Mouse (Mus musculus): ENCODE data around the gene Mocs2.

Mocs2 gene

DNA sequence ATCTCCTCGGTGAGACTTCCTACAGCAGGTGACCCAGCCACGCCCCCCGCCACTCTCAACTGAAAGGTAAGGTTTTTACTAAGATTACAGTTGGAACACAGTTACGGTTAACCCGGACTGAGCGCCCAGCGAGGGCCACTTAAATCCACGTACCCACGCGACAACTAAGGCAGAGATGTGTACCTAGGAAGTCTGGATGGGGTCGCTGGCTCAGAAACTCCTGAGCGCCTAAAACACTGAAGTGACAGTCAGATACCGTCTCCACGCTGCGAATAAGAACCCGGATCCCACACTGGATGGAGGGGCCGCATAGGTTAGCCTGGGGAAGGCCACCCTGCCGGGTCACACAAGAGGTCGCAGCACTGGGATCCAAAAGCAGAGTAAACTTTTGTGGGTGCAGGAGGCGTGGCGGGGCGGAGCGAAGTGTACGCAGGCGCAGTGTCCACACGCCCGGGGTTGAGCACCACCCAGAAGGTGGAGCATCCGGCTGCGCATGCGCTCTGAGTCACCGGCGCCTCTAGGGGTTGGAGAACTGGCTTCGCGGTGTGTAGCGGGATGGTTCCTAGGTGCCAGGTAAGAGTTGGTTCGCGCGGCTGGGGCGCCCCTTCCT is at the start of gene Mocs2:
Mocs2 (plus strand) TSS at position 486 of the 610 bp plus-strand sequence.
- DNase-seq (ENCODE audit: low spot score) = peak; percentile 69

DNA sequence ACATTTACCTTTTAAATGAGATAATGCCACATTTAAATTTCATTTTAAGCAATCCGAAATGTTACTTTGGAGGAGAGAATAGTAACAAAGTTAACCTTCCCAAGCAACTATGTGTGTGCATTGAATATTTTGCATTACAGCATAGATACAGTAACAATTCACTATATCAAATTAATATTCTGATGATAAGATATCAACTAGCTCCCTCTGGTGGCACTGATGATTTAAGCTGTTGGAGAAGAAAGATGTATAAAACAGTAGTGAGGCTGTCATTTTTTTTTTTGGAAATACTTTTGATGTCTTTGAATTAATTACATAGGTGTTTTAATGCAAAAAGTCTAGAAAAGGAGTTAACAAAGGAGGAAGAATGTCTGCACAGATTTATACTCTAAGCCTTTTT is 26.5 kb upstream of the Mocs2 start:
- peak; percentile 43 for DNase-seq (ENCODE audit: low spot score)

DNA sequence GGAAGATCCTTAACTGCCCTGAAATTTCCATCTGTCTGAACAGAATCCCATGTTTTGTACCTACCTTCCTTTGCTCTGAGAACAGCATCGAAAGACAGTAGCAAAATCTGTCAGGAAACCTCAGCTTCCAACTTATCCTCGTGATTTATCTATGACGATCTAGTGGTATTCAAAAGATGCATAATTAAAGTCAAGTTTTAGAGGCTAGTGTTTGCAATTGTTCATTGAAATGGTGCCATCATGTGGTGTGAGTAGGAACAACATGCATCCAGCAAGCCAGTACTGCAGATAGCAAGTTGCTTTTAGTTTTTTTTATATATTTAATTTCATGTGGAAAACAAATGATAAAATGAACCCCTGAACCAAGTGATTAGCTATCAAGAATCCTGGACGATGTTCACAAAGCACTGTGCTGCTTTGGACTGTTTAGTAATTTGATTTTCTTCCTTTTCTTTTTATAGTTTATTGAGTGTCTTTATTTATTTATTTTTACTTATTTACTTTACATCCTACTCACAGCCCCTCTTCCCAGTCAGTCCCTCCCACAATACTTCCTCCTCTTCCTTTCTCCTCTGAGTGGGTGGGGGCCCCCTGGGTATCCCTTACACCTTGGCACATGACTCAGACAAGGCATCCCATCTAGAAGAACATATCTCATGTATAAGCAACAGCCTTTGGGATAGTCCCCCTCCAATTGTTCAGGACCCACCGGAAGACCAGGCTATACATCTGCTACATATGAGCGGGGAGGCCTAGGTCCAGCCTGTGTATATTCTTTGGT is 24.6 kb upstream of the Mocs2 start:
- DNase-seq (ENCODE audit: low spot score) = peak; percentile 78

DNA sequence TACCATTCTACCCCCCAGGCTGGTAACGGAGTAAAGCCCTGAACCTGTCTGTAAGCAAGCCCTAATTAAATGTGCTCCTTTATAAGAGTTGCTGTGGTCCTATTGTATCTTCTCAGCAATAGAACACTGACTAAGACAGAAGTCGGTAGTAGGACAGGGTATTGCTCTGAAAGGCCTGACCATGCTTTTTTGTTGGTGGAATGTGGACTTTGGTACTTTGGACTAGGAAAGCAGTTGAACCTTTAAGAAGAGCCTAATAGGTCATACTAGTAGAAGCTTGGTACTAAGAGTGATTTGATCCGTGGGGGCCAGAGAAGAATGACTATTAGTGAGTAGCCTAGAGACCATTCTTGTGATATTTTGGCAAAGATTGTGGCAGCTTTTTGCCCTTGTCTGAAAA is 16.2 kb upstream of the Mocs2 start:
- DNase-seq (ENCODE audit: low spot score) = no peak

DNA sequence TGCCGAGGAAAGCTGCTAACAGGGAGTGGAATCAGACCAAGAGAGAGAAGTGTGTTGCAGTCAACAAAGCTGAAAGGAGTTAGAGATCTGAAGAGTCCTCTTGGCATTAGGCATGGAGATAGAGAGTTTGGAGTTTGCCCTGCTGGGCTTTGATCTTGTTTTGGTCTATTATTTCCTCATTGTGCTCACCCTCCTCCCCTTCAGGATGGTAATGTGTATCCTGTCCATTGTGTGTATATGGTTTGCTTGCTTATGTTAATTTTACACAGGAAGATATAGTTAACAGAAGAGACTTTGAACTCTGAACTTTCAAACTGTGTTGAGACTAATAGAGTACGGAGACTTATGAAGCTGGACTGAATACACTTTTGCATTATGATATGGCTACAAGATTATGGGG is 15.1 kb upstream of the Mocs2 start:
- no peak for DNase-seq (ENCODE audit: low spot score)

DNA sequence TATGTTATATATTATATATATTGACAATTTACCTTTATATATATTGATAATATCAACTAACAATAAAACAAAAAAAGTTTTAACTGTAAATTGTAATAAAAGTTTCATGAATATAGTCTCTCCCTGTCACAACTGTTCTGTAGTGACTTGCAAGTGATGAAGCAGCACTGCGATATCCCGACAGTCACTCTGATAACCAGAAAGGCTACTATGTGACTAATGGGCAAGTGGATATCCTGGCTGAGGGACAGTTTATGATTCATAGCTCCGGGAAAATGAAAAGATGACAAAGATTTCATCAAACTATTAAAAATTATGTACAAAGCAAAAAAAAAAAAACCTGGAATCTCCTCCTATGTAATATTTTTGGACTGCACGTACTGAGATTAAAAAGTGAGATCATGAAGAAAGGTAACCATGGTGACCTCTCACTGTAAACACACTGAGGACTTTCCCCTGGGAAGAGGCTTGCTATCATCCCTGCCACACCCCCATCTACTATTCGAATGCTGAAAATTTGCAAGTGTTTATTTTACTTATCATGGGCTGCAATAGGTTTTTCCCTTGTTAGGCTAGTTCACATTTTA is 8.3 kb upstream of the Mocs2 start:
- no peak for DNase-seq (ENCODE audit: low spot score)

DNA sequence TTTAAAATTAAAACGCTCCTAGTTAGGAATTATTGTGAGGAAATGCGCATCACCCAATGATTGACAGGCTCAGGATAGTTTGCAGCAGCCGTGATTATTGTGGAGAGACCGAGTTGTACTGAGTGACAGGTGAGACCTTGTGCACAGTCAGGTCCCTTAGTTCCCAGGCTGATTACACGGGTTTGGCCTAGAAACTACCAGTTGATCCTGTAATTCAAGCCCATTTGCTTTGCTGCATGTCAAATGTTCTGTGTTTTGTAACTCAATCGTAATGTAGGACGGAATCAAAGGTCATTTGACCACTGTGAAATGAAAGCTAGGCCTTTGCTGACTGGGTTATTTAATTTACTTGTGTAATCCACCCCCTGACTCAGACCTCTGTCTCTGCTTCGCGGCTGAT is 477 bp downstream of the Mocs2 start:
- DNase-seq (ENCODE audit: low spot score) = no peak

DNA sequence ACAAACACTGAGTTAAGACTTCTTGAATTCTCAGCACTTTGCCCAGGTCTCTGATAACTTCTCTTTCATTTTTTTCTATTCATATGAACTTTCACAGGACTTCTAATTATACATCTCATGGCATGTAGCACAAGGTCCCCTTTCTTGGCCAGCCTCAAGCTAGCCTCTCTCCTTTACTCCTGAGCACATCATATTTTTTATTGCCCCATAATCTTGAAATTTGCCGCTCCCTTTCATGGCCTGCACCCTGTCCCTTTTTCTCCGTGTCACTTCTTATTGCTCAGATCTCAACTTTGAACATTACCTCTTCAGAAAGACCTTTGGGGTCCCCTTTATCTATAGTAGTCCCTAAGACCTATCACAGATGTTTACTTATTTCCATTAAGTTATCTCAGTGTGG is 4.8 kb downstream of the Mocs2 start:
- no peak for DNase-seq (ENCODE audit: low spot score)

DNA sequence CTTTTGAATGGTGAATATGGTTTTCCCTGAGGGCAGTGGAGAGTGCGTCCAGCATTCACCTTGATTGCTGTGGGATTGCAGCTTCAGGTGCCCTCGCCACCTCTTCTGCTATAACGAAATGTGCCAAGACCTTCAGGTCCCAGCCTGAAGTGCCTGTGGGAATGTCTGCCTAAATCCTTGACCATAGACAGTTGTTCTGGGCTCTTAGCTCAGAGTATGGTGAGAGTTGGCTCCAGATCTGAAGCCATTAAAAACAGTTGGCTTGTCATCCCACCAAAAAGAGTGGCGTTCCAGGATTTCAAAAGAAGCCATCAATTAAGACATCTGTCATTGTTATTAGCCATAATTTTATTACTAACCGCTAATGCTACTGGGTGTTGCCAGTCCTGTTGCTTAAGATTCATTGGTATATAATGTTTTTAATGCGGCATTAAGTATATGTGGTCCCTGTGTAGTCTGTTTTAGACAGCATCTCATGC is 7.4 kb downstream of the Mocs2 start:
- no peak for DNase-seq (ENCODE audit: low spot score)

DNA sequence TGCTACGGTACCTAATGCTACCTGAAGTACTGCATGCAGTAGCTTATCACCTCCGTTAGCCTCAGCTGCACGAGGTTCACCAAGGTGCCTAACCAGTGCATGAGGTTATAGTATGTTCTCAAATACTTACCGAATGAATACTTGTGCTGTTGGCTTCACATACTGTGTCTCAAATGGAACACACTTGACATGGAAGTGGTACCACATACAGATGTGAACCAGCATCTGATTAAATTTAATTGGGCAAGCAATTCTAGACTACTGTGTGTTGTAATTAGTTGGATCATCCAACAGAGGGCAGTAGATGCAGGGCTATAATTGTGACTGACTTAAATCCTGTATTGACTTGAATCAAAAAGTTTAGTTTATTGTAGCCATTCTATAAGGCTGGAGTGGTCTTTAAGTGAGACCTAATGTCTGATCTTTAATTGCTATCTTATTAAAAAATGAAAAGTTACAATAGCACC is 13.4 kb downstream of the Mocs2 start:
- peak; percentile 8 for DNase-seq (ENCODE audit: low spot score)

DNA sequence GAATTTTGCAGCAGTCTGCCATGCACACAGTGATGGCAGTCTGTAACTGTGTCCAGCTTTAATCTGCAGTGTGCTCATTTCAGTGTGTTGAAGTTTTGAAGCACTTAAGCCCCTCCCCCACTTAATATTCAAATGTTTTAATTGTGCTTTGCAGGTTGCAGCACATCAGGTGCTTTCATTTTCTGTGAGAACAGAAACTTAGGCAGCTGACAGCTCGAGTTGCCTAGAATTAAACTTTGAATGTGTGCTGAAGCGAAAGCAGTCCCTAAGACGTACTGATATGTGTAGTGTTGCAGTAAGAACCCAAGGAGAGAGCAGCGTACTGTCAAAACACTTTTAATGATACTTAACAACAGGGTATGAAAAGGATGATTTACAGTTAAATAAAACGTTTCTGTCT is 14.7 kb downstream of the Mocs2 start:
- DNase-seq (ENCODE audit: low spot score) = no peak

DNA sequence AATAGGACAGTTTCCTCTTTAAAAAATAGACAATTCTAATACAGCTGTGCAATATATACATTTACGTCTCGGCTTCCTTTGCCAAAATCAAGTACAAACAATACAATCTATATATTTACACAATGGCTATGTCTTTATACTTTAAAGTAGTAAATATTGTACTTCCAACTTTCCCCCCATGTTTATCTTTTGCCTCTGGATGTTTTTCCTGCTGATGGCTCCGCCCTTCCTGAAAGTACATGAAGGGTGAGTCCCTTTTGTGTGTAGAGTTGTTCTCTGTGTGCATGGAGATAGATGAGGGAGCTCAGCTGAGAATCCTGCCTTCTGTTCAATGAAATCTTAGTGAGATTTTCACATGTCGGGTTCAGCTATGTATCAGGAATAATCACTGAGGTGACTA is 15.3 kb downstream of the Mocs2 start:
- no peak for DNase-seq (ENCODE audit: low spot score)

DNA sequence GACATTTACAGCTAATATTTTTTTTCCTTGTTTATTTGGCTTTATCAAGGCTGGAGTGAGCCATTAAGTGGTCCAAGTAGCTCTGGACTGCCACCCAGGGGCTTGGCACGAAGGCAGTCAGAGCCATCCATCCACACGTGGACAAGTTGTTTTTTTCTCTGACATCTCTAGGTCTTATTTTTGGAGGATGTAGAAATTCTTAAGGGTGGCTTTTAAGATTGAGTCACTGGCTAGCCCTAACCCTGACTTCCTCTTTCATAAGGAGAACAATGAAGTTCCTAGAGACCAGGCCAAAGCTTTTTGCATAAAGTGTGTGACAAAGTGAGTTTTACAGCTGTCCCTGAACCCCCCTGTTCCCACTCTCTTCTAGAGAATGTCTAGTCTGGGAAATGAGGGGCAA is 16.5 kb downstream of the Mocs2 start:
- no peak for DNase-seq (ENCODE audit: low spot score)

DNA sequence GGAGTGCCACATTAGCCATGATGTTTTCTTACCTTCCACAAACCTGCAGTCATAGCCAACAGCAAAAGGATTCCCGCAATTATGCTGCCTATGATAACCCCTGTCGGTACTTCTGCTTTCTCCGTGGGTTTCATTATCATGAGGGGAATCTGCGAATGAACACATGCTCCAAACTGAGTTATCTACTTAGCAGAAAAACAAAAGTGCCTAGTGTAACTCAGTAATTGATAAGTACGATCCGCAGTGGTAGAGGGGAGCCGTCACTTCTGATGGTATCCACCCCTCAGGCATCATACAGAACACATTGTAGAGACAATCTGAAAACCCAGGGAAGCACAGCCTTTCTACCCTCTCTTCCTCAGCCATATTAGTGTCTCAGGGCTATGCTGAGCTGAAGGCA is 19.0 kb downstream of the Mocs2 start:
- no peak for DNase-seq (ENCODE audit: low spot score)

DNA sequence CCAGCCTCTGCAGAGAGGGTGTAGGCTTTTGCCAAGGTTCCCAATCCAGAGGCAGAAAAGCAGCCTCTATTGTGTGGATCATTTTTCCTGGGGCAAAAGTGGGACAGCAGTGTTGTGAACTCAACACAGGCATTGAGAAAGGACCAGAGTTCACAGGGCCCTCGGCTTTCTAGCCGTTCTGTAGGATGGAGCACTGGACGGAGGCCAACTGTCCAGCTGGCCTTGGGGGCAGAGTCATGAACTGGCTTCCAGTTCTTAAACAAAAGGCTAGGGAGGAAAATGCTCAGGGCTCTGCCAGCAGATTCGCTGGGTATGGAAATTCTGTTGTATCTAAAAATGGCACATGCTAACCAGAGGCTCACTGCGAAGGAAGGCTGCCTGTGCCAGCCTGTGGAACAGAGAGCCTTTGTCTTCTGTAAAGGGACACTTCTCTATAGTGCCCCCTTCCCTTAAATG is 20.5 kb downstream of the Mocs2 start:
- peak; percentile 17 for DNase-seq (ENCODE audit: low spot score)

DNA sequence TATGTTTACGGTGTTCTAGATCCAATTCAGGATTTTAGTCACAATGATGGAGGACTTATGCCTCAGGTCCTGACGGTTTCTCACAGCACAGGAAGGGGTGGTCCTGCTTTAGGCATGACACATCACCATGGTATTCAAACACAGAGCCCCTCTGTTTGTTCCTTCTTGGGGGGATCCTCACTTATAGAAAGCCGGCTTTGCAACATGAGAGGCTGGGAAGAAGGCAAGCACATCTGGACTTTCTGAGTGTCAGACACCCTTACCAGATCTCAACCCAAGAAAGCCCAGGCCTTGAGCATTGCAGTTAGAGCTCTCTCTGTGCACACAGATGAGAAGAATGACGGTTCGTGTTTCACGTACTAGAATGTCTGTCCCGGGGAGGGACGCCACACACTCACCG is 21.1 kb downstream of the Mocs2 start:
- DNase-seq (ENCODE audit: low spot score) = no peak

DNA sequence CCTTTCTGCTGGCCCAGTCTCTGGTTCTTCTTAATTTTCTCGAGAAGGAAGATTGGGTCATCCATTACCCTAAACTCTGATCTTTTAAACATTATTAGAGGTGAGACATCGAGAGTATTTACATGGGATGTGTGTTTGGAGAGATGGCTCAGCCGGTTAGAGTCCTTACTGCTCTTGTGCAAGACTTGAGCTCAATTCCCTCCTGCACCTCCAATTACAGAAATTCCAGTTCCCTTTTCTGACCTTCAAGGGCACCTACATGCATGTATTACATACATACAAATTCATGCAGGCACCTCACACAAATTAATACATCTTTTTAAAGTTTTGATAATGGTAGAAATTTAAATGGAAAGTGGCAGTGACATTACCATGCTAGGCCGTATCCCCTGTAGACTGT is 22.5 kb downstream of the Mocs2 start:
- no peak for DNase-seq (ENCODE audit: low spot score)

DNA sequence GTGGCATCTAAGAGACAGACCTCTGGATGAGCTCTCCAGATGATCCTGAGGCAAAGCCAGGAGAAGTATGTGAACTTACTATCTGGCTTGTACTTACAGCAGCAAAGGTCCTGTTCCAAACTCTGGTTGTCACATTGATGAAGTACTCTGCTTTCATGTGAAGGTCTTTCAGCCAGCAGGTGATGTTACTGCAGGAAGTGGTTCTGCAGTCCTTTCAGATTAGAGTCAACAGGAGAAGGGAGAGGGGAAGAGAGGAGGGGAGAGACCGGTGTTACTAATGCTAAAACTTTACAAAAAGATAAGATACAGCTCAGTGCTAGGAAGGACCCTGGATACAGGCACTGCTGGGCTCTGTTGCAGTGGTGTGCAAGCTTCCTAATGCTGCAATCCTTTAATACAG is 25.3 kb downstream of the Mocs2 start:
- DNase-seq (ENCODE audit: low spot score) = no peak

DNA sequence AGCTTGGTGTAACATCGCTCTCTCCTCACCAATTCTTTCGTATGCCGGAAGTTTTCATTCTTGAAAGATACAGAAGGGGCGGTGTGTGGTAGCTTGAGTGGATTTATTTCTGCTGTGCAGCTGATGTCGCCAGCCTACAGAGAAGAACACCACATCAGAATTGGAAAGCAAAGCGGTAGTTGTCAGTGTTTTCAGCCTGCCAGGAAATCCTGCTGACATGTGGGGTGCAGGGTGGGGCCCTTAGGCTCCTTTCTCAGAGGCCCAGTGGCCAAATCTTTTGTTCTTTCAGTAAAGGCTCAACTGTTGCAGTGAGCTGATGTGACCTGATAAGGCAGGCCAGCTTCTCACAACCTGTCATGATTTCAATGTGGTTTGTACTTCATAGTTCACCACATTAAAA is 27.8 kb downstream of the Mocs2 start:
- no peak for DNase-seq (ENCODE audit: low spot score)

DNA sequence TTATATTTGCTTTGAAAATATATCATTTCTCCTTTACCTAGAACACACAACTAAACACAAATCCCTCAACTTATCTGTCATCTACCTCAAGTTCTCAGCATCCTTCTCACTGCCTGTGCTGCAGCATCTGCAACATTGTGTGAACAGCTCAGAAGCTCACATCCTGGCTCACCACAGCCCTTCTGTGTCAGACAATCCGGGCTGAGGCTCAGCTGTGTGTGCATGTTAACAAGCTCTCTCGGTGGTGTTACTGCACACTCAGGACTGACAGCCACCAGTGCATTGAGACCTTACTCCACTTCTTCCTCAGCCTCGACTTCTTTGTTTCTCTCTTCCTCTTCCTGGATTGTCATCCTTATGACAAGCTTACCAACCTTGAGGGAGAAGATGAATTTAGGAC is 30.9 kb downstream of the Mocs2 start:
- DNase-seq (ENCODE audit: low spot score) = no peak

DNA sequence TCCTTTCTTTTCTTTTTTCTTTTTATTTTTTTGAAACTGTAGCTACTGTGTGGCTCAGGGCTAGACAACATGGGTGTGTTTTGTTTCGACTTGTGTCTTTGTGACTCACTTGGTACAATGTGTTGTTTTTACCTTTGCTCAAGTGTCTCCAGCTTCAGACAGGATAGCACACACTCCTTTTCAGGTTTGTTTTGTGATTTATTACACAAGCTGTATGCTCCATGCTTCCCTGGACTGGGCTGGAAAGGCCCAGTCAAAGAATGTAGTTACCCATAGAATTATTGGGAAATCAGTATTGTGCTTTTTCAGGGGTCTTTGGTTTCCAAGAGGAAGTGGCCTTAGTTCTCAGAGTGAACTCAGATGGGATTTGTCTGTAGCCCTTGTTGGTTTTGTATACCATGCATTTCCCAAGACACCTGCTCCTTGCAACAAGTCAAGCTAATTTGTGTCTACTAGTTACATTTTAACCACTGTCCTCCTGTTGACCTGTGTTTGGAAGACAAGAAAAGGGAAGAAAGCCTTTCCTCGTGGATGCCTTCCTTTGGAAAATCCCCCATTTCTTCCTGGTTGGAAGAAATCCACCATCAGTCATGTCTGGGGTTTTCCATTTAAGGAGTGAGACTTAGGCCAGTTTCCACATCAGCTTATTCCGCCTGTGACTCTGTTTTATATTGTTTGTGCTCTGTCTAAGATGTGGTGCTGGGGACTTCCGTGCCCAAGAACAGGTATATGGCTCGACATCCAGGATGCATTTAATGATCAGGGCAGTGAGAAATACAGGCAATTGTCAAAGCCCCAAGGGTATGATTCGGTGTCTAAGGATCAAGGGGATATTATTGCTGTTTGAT is 34.5 kb downstream of the Mocs2 start:
- no peak for DNase-seq (ENCODE audit: low spot score)

DNA sequence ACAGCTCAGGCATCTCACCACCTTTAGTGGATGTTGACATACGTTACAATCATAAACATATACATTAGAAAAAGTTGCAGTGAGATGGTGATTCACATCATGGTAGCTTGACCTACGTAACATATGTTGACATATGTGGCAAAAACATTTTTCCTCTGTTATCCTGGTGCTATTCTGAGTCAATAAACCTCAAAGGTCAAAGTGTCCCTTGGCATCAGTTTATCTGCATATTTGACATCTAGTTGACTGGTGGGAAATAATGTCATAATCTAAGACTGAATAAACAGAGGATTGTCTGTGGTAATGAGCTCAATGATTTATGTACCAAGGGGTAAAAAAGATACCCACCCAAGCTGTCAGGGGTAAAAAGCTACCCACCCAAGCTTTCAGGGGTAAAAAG is 35.1 kb downstream of the Mocs2 start:
- no peak for DNase-seq (ENCODE audit: low spot score)
